Mouse (Mus musculus): Measurements from ENCODE around the gene Sfxn3.

DNA sequence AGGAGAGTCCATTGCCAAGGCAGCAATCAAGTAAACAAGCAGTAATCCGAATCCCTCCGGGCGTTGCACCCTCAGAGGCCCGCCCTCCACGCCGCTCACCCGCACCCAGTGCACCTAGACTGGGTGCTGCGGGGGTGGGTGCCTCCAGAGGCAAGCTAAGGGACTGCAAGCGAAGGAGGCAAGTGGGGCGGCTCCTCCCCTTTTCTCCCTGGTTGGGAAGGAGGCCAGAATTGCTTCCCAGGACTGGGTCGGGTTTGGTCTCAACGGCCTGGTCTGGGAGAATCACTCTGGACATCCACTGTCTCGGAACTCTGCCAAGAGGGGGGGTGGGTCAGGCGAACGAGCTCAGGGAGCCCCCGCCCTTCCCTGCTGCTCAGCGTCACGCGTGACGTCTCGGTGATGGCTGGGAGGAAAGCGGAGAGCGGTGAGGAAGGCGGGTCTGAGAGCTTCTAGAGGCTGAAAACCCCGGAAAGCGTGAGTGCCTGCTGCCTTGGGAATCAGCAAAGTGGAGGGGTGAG lies at the start of gene Sfxn3:
- TF ChIP-seq POLR2A (IDR thresholded peaks at IDR 0.05; ENCODE audit: insufficient read length, low read depth) (peak; percentile 43), E2F4 (IDR thresholded peaks at IDR 0.05; ENCODE audit: insufficient read depth) (no peak), USF1 (IDR thresholded peaks at IDR 0.05; ENCODE audit: low read depth) (no peak), MAX (IDR thresholded peaks at IDR 0.05; ENCODE audit: low read depth) (no peak), POLR2AphosphoS2 (IDR thresholded peaks at IDR 0.05; ENCODE audit: insufficient read length, low read depth) (peak; percentile 49), TCF12 (IDR thresholded peaks at IDR 0.05; ENCODE audit: insufficient read depth, poor library complexity, severe bottlenecking) (no peak), MYOD1 (IDR thresholded peaks at IDR 0.05; ENCODE audit: control insufficient read depth in 1 of 3, insufficient read length in 2 of 3, low read depth in 2 of 3) (no peak), SRF (IDR thresholded peaks at IDR 0.05; ENCODE audit: control insufficient read depth, insufficient read length, low read depth) (no peak), MYOG (IDR thresholded peaks at IDR 0.05; ENCODE audit: control insufficient read depth in 1 of 3, insufficient read depth in 1 of 3, insufficient read length in 2 of 3, low read depth in 2 of 3) (peak in 1 of 3 experiments; percentile 21), CEBPB (IDR thresholded peaks at IDR 0.05; ENCODE audit: insufficient read depth, poor library complexity, severe bottlenecking) (peak; percentile 68), TCF3 (IDR thresholded peaks at IDR 0.05; ENCODE audit: insufficient read length, low read depth) (no peak), REST (IDR thresholded peaks at IDR 0.05; ENCODE audit: insufficient read depth, insufficient read length) (no peak)
